Mouse (Mus musculus) gastrocnemius, postnatal 36 days (tissue): ENCODE results near the gene E2f2. TPM values are rescaled to one million over a fixed set of nuclear protein-coding genes. Genes with fewer than 3 reads are reported as not detected.

Experiments
- DNase-seq, 2 experiments: peaks; one replicate each; pipeline ENCODE4 v3.0.0; 2022
- intact Hi-C: fragments of 180-260 bp; cut with DNase I; formaldehyde crosslinking; loops from one replicate; pipeline ENCODE4 v1.15.1; 2025
- long read RNA-seq, 2 experiments: library from polyadenylated mRNA; stranded (forward); transcript quantifications; one replicate each; pipeline ENCODE4 v2.0.0; 2021
- total RNA-seq, 2 experiments: library from RNA; stranded (reverse); gene quantifications; 2 replicates each; pipeline ENCODE4 v1.2.3; 2021

Gene E2f2
- 1 to 10 TPM; 1.3 to 1.9 TPM for total RNA-seq
- long read RNA-seq, experiment 1, partial matches to known transcripts: 1 of 3 reads
- long read RNA-seq, experiment 1, other reads (novel, unspliced or antisense): 2 of 3 reads
- long read RNA-seq, experiment 2: 0 reads

- peak; percentile 44 to 58 for DNase-seq
- intact Hi-C loops: no loop called here
These were observed at the start of gene E2f2 for GRCm38 (mm10) chr4:136172011-136172541. TSS of gene E2f2 (plus strand) at chr4:136172394.

- no peak for DNase-seq
- intact Hi-C loops: no loop called here
These were observed 48.9 kb upstream of the E2f2 start for GRCm38 (mm10) chr4:136123111-136123791.

GRCm38 (mm10) chr4:136123792-136124161, 48.4 kb upstream of the E2f2 start:
- DNase-seq: no peak
- intact Hi-C loops: no loop called here

- intact Hi-C loops: no loop called here
- DNase-seq: no peak
These were observed 47.6 kb upstream of the E2f2 start for GRCm38 (mm10) chr4:136124581-136124980.

GRCm38 (mm10) chr4:136125458-136125857, 46.7 kb upstream of the E2f2 start:
- intact Hi-C loops: no loop called here
- DNase-seq: no peak

- DNase-seq: no peak
- intact Hi-C loops: no loop called here
These were observed 46.2 kb upstream of the E2f2 start for GRCm38 (mm10) chr4:136126019-136126418.

- intact Hi-C loops: no loop called here
These were observed 44.5 kb upstream of the E2f2 start for GRCm38 (mm10) chr4:136127670-136128069.

GRCm38 (mm10) chr4:136129842-136130241, 42.4 kb upstream of the E2f2 start:
- intact Hi-C loops: no loop called here

More at GRCm38 (mm10) chr4:136127670-136128069, 44.5 kb upstream of the E2f2 start:
- DNase-seq: no peak

GRCm38 (mm10) chr4:136133801-136134200, 38.4 kb upstream of the E2f2 start:
- intact Hi-C loops: no loop called here
- no peak for DNase-seq

More at GRCm38 (mm10) chr4:136129842-136130241, 42.4 kb upstream of the E2f2 start:
- no peak for DNase-seq

- DNase-seq: no peak
- intact Hi-C loops: no loop called here
These were observed 37.7 kb upstream of the E2f2 start for GRCm38 (mm10) chr4:136134418-136134977.

GRCm38 (mm10) chr4:136134978-136135873, 37.0 kb upstream of the E2f2 start:
- DNase-seq: no peak
- intact Hi-C loops: no loop called here

GRCm38 (mm10) chr4:136135874-136136728, 36.1 kb upstream of the E2f2 start:
- DNase-seq: no peak
- intact Hi-C loops: no loop called here

GRCm38 (mm10) chr4:136139326-136140110, 32.7 kb upstream of the E2f2 start:
- no peak for DNase-seq
- intact Hi-C loops: no loop called here

GRCm38 (mm10) chr4:136140327-136141250, 31.6 kb upstream of the E2f2 start:
- peak; percentile 85 to 96 for DNase-seq
- intact Hi-C loops: no loop called here

- intact Hi-C loops: no loop called here
- DNase-seq: no peak
These were observed 29.7 kb upstream of the E2f2 start for GRCm38 (mm10) chr4:136142267-136143192.

- intact Hi-C loops: no loop called here
- DNase-seq: peak; percentile 93 to 95
These were observed 28.8 kb upstream of the E2f2 start, which contains the start of gene Id3 for GRCm38 (mm10) chr4:136143193-136143976. TSS of gene Id3 (plus strand) at chr4:136143497.
